Comparison of ENCODE assay signal across 22 mouse cellular contexts in genomic region chr19:18444324-18444723, GRCm38 (mm10).
"Had no signal": no experiment of that assay in that cellular context is flagged by ENCODE, and none has a peak within 500 bp of the region (broad histone marks: within the 10 kb centered on the region; RNA-seq: fewer than 3 reads in every experiment).

No protein-coding gene starts in this region.

- ATAC-seq: hindbrain, embryonic 16.5 days; hindbrain, postnatal 0 days; inflammation-experienced regulatory T-cells, adult 6 months; intestine, embryonic 15.5 days; intestine, embryonic 16.5 days; intestine, postnatal 0 days had no signal

- DNase-seq: heart, postnatal 10 days; heart, postnatal 14 days; heart, postnatal 36 days; heart, postnatal 4 days; kidney, adult 11 months; kidney, adult 18-20 months; kidney, adult 2 months; kidney, adult 8-10 months; kidney, adult 9 months; kidney, postnatal 10 days; kidney, postnatal 14 days; kidney, postnatal 25 days; kidney, postnatal 36 days; kidney, postnatal 4 days; layer of hippocampus, adult 9-11 months; layer of hippocampus, postnatal 36 days had no signal
